Mouse (Mus musculus): ENCODE data around the gene Ntsr2. TPM values are rescaled to one million over a fixed set of nuclear protein-coding genes. Genes with fewer than 3 reads are reported as not detected.

The Ntsr2 gene
- 1.5 and 1.6 TPM in 2 replicates for polyA plus RNA-seq (2015; fragmentation: Nextera tagmentation; extraction: Ambion mirVana)

DNA sequence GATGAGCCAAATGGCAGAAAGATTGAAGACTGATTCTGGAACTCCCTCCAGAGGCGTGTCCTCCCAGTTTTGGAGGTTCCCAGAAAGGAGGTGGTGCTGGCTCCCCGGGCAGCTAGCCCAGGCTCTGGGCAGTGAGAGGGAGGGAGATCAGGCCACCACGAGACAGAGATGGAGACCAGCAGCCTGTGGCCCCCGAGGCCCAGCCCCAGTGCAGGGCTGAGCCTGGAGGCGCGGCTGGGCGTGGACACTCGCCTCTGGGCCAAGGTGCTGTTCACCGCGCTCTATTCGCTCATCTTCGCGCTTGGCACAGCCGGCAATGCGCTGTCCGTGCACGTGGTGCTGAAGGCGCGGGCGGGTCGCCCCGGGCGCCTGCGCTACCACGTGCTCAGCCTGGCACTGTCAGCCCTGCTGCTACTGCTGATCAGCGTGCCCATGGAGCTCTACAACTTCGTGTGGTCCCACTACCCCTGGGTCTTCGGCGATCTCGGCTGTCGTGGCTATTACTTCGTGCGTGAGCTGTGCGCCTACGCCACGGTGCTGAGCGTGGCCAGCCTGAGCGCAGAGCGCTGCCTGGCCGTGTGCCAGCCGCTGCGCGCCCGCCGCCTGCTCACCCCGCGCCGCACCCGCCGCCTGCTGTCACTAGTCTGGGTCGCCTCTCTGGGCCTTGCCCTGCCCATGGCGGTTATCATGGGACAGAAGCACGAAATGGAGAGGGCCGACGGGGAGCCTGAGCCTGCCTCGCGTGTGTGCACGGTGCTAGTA, at the start of gene Ntsr2:
Ntsr2 (plus strand) TSS at position 51 of the 762 bp plus-strand sequence.
- 4% methylated on average over 58 of the region's 58 CpGs for WGBS
- Histone ChIP-seq H3K4me3 (peak within 1 kb of the TSS; percentile 40), H3K27me3 (peaks cover 32% of the 10 kb centered on the region), H3K36me3 (no peaks in the 10 kb centered on the region), H3K9me3 (no peaks in the 10 kb centered on the region), H3K9ac (replicated peaks) (peak within 1 kb of the TSS; percentile 29; the same call in 1 of the 2 replicates), H3K4me2 (replicated peaks) (peak within 1 kb of the TSS; percentile 77), H3K27ac (replicated peaks) (no peak within 1 kb of the TSS), H3K4me1 (peaks cover 8% of the 10 kb centered on the region)
- peak; percentile 89 for ATAC-seq (replicated peaks)

DNA sequence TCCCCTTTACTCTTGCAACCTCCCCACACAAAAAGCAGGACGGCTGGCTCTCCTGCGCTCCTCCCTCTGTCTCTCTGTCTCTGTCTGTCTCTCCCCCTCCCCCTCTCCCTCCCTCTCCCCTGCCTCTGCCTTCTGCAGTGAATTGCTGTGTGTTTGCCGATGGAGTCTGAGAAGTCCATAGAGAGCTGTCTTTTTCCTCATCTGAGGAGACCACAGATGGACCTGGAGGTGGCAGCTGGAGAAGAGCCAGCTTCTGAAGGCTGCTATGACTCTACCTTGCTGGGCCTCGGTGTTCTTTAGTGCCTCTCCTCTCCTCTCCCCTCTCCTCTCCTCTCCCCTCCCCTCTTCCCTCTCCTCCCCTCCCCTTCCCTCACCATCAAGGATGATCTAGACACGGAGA, 47.6 kb upstream of the Ntsr2 start:
- no peak for ATAC-seq (replicated peaks)
- 75% methylated on average over 5 of the region's 5 CpGs for WGBS

DNA sequence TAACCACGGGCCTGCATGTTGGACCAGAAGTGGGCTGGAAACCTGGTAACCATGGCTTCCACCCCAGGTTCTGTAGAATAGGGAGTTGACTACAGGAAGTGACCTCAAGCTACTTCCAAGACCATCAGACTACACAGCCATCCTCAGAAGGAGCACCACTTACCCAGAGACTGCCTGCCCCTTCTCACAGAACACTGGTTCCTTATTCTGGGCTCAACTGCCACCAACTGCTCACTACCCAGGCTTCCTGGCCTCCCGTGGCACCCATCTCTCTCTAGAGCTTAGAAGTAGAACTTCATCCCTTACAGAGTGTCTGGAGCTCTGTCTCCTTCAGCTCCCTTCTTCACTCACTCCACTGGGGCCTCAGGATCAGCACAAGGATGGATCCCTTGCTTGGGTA, 42.2 kb upstream of the Ntsr2 start, which contains the start of gene Lpin1:
Lpin1 (minus strand) TSS at position 31 of the 400 bp plus-strand sequence.
- no peaks in the 10 kb centered on the region for H3K27me3 ChIP-seq
- H3K4me2 ChIP-seq (replicated peaks) = no peak within 1 kb of the TSS
- H3K9ac ChIP-seq (replicated peaks) = no peak within 1 kb of the TSS
- no peak within 1 kb of the TSS for H3K27ac ChIP-seq (replicated peaks)
- no peaks in the 10 kb centered on the region for H3K9me3 ChIP-seq
- no peaks in the 10 kb centered on the region for H3K4me1 ChIP-seq
- no peak for ATAC-seq (replicated peaks)
- no peaks in the 10 kb centered on the region for H3K36me3 ChIP-seq
- 86% methylated on average over 2 of the region's 2 CpGs for WGBS
- H3K4me3 ChIP-seq = no peak within 1 kb of the TSS

More for the DNA sequence above, 47.6 kb upstream of the Ntsr2 start:
- Histone ChIP-seq H3K9ac (replicated peaks) (no peak overlapping the region), H3K4me3 (no peak overlapping the region), H3K4me2 (replicated peaks) (no peak overlapping the region), H3K9me3 (no peaks in the 10 kb centered on the region), H3K36me3 (no peaks in the 10 kb centered on the region), H3K4me1 (no peaks in the 10 kb centered on the region), H3K27ac (replicated peaks) (no peak overlapping the region), H3K27me3 (no peaks in the 10 kb centered on the region)

DNA sequence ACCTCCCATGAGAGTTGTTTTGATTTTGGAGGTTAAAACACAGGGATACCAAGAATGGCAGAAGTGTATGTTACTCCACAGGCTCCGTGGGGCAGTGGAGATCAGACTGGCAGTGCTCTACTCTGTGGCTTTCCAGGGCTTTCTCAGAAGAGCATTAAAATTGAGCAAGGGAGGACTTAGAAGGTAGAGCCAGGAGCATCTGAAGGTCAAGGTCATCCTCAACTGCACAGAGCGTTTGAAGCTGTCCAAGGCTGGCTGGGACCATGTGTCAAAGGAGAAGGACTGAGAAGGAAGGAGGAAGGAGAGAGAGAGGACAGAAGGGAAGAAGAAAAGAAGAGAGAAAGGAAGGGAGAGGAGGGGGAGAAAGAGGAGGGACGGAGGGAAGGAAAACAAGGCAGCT, 38.6 kb upstream of the Ntsr2 start:
- Histone ChIP-seq H3K9ac (replicated peaks) (no peak overlapping the region), H3K4me1 (peaks cover 14% of the 10 kb centered on the region), H3K36me3 (no peaks in the 10 kb centered on the region), H3K4me3 (no peak overlapping the region), H3K4me2 (replicated peaks) (no peak overlapping the region), H3K27me3 (no peaks in the 10 kb centered on the region), H3K9me3 (no peaks in the 10 kb centered on the region), H3K27ac (replicated peaks) (no peak overlapping the region)
- WGBS = 69% methylated on average over 3 of the region's 3 CpGs
- ATAC-seq (replicated peaks) = no peak

DNA sequence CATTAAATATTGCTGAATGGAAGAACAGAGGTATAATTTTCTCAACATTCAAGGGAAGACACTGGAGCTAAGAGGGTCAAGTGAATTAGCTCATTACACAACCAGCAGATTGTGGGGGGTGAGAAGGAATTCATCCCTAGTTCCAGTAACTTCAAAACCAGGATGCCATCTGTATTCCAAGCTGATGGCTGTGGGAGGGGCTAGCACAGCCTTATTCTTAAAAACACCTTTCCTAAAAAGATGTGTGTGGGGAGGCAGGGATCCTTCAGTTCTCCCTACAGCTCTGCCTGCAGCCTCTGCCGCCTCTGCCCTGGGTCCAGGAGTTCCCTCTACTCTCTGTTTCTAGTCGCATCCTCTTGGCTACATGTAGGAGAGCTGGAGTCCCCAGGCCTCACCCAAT, 37.4 kb upstream of the Ntsr2 start:
- no peak for ATAC-seq (replicated peaks)
- no peak overlapping the region for H3K27ac ChIP-seq (replicated peaks)
- no peak overlapping the region for H3K4me2 ChIP-seq (replicated peaks)
- peaks cover 19% of the 10 kb centered on the region for H3K4me1 ChIP-seq
- no peak overlapping the region for H3K9ac ChIP-seq (replicated peaks)
- no peaks in the 10 kb centered on the region for H3K36me3 ChIP-seq
- no peak overlapping the region for H3K4me3 ChIP-seq
- WGBS = 84% methylated on average over 2 of the region's 2 CpGs
- H3K27me3 ChIP-seq = no peaks in the 10 kb centered on the region
- H3K9me3 ChIP-seq = no peaks in the 10 kb centered on the region

DNA sequence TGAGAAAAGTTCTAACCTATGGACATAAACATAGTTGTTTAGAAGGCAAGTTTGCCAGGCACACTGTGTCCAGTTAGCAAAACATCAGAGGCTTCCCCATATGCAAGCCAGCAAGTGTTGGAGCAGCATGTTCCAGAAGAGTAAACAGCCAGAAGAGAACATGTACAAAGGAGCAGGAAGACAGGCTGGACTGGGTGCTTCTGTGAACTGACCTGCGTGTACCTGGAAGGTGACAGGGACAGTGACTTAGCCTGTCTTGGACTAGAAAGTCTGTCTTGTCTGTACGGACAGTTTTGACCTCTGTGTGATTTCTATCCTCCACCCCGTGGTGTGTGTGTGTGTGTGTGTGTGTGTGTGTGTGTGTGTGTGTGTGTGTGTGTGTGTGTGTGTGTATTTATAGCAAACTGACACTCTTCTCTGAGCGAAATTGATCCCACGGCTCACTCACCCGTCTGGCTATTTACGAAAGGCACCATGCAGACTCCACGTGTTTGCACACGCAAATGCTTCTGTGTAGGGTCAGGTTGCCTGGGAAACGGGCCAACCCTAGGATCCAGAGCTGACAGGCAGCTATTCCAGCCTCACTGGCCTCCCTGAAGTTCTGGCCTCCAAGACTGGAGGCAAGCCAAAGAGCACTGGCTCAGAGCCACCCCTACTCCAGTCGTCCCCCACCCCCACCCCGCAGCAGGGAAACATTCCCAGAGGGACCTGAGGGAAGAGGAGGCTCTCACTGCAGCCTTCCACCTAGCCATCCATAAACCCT, 34.5 kb upstream of the Ntsr2 start:
- no peaks in the 10 kb centered on the region for H3K9me3 ChIP-seq
- H3K36me3 ChIP-seq = no peaks in the 10 kb centered on the region
- WGBS = 6% methylated on average over 12 of the region's 12 CpGs
- peak overlapping the region; percentile 39; the same call in 1 of the 2 replicates for H3K27ac ChIP-seq (replicated peaks)
- H3K4me3 ChIP-seq = no peak overlapping the region
- peak; percentile 84 for ATAC-seq (replicated peaks)
- H3K27me3 ChIP-seq = no peaks in the 10 kb centered on the region
- peaks cover 19% of the 10 kb centered on the region for H3K4me1 ChIP-seq
- H3K9ac ChIP-seq (replicated peaks) = no peak overlapping the region
- no peak overlapping the region for H3K4me2 ChIP-seq (replicated peaks)

DNA sequence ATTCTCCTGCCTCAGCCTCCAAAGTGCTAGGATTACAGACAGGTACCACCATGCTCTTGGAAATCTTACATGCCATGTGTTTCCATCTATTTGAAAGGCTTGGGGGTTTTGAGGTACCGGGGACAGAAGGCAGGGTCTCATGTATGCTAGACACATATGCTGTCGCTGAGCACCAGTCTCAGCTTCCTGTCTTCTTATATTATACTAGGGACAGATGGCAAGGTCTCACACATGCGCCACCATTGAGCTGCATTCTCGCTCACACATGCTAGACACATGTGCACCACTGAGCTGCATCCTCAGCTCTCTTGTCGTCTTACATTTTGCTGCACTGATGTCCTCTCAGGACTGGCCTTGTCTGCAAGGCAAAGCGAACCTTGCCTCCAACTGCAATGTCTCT, 33.7 kb upstream of the Ntsr2 start:
- Histone ChIP-seq H3K4me1 (peaks cover 19% of the 10 kb centered on the region), H3K9me3 (no peaks in the 10 kb centered on the region), H3K27me3 (no peaks in the 10 kb centered on the region), H3K36me3 (no peaks in the 10 kb centered on the region), H3K4me2 (replicated peaks) (no peak overlapping the region), H3K27ac (replicated peaks) (peak overlapping the region; percentile 39; the same call in 1 of the 2 replicates), H3K9ac (replicated peaks) (no peak overlapping the region), H3K4me3 (no peak overlapping the region)
- WGBS = 58% methylated on average over 6 of the region's 6 CpGs
- ATAC-seq (replicated peaks) = peak; percentile 72

DNA sequence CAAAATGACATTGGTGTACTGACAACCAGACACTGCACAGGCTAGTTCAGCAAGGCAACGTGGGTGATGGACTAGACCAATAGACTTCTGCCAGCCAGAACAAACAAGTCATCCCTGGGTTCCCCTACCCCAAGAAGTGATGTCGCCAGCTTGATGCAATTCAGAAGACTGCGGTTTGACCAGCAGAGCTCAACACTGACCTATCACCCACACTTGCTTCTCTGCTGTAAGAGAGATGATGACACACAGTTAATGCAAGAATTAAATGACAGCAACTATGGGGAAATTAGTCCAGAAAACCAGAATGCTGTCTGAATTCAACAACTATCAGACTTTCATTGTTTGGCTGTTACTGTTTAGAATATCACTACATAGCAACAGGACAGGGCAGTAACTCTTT, 33.0 kb upstream of the Ntsr2 start:
- H3K4me1 ChIP-seq = peaks cover 19% of the 10 kb centered on the region
- no peaks in the 10 kb centered on the region for H3K36me3 ChIP-seq
- no peaks in the 10 kb centered on the region for H3K9me3 ChIP-seq
- no peaks in the 10 kb centered on the region for H3K27me3 ChIP-seq
- no peak overlapping the region for H3K27ac ChIP-seq (replicated peaks)
- no peak overlapping the region for H3K4me3 ChIP-seq
- H3K4me2 ChIP-seq (replicated peaks) = no peak overlapping the region
- 85% methylated on average over 3 of the region's 3 CpGs for WGBS
- no peak for ATAC-seq (replicated peaks)
- no peak overlapping the region for H3K9ac ChIP-seq (replicated peaks)

DNA sequence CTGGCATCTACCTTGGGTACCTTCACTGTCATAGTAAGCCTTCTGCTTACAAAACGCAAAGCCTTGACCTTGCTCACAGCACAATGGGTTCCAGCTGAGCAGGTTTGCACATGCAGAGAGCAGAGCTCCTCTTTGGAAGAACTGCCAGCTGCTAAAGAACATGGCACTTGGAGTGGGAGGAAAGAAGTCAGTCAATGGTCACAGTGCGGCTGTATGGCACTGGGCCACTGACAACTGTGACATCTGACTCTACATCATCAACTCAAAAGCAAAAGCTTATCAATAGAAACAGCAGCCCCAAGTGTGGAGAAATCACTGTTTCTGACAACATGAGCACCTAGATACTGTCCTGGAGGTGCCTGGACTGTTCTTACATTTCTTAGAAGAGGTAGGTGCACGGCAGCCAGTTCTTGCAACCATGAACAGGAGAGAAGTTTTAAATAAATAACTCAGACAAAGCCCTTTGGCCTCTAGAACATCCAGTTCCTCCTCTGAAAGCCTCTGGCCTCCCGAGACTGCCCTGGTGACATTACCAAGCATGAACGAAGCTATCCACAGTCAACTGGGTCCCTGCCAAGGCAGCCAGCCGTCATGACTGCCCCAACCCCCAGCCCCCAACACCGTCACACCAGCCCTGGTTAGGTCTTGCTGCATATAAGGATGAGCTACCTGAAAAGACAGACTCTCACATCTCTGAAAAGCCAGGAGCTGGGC, 22.9 kb upstream of the Ntsr2 start:
- WGBS = 66% methylated on average over 7 of the region's 7 CpGs
- Histone ChIP-seq H3K27me3 (no peaks in the 10 kb centered on the region), H3K27ac (replicated peaks) (no peak overlapping the region), H3K4me2 (replicated peaks) (no peak overlapping the region), H3K36me3 (no peaks in the 10 kb centered on the region), H3K9me3 (no peaks in the 10 kb centered on the region), H3K9ac (replicated peaks) (no peak overlapping the region), H3K4me3 (no peak overlapping the region), H3K4me1 (no peaks in the 10 kb centered on the region)
- no peak for ATAC-seq (replicated peaks)

DNA sequence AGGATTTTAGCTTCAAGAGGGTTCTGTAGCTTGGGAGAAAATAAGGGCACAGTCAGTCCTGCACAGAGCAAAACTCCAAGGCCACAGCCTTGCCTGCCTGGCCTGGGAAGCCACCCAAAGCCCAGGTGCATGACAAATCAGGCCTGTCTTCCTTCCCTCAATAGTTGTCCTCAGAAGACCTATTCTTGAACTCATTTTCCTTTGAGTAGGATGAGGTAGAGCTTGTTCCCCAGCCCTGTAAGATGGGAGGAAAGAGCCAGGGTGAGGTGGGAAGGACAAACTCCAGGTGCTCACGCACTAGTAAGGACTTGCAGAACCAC, 22.4 kb upstream of the Ntsr2 start:
- H3K27ac ChIP-seq (replicated peaks) = no peak overlapping the region
- no peaks in the 10 kb centered on the region for H3K4me1 ChIP-seq
- WGBS = 96% methylated on average over 1 of the region's 1 CpGs
- H3K4me2 ChIP-seq (replicated peaks) = no peak overlapping the region
- no peaks in the 10 kb centered on the region for H3K36me3 ChIP-seq
- H3K27me3 ChIP-seq = no peaks in the 10 kb centered on the region
- H3K9me3 ChIP-seq = no peaks in the 10 kb centered on the region
- no peak overlapping the region for H3K9ac ChIP-seq (replicated peaks)
- no peak for ATAC-seq (replicated peaks)
- H3K4me3 ChIP-seq = no peak overlapping the region

DNA sequence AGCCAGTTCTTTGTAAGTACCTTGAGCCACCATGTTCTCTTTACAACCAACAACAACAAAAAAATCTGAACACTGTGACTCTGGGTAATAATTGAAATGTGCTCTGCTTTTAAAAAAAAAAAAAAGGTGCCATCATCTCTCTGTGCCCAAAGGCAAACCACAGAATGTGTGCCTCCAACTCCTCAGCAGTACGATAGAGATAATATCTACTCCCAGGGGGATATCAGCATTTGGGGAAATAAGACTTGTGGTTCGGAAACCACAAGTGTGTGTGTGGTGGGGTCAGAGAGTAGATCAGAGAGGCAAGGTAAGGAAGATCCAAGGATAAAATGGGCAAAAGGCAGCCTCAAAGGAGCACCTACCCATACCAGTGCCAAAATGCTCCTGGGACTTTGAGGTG, 21.8 kb upstream of the Ntsr2 start:
- 91% methylated on average over 2 of the region's 2 CpGs for WGBS
- H3K27me3 ChIP-seq = no peaks in the 10 kb centered on the region

DNA sequence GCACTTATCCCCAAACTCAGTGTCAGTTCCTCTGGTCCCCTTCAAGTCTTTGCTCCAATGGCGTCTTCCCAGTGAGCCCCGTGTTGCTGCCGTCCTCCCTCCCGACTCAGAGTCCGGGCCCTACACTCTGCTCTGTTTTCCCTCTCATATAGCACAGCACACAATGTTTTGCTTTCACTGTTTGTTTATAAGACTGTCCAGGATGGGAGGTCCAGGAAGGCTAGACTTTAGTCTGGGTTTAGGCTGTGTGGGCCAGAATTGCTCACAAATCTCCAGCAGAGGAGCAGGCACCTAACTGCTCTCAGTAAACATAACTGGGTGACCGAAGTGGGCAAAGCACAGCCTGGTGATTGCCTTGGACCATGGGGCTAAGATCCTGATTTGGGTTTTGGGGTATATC, 19.9 kb upstream of the Ntsr2 start:
- H3K27ac ChIP-seq (replicated peaks) = no peak overlapping the region
- H3K4me3 ChIP-seq = no peak overlapping the region
- no peaks in the 10 kb centered on the region for H3K36me3 ChIP-seq
- ATAC-seq (replicated peaks) = no peak
- no peaks in the 10 kb centered on the region for H3K9me3 ChIP-seq
- WGBS = 89% methylated on average over 6 of the region's 6 CpGs
- H3K9ac ChIP-seq (replicated peaks) = no peak overlapping the region
- no peaks in the 10 kb centered on the region for H3K4me1 ChIP-seq
- H3K4me2 ChIP-seq (replicated peaks) = no peak overlapping the region
- H3K27me3 ChIP-seq = no peaks in the 10 kb centered on the region

More for the DNA sequence above, 21.8 kb upstream of the Ntsr2 start:
- H3K27ac ChIP-seq (replicated peaks) = no peak overlapping the region
- no peak overlapping the region for H3K4me3 ChIP-seq
- ATAC-seq (replicated peaks) = no peak
- no peaks in the 10 kb centered on the region for H3K36me3 ChIP-seq
- H3K9me3 ChIP-seq = no peaks in the 10 kb centered on the region
- no peaks in the 10 kb centered on the region for H3K4me1 ChIP-seq
- no peak overlapping the region for H3K4me2 ChIP-seq (replicated peaks)
- H3K9ac ChIP-seq (replicated peaks) = no peak overlapping the region

All from forebrain, embryonic 15.5 days (tissue).